ENCODE assay signal across 8 mouse cellular contexts in genomic region chr14:20347441-20347990, GRCm38 (mm10). TPM values are rescaled to one million over a fixed set of nuclear protein-coding genes. Genes with fewer than 3 reads are reported as not detected.
DNase-seq lines count a peak whose midpoint lies in the region; ATAC-seq and TF ChIP-seq lines count a peak whose summit lies in the region.

No protein-coding gene starts in this region.

- no peaks in the 10 kb centered on the region for H3K27me3 ChIP-seq in kidney, embryonic 14.5 days (ENCODE audit: control insufficient read depth, insufficient read depth, low read length)

- H3K4me1 ChIP-seq in kidney, embryonic 14.5 days (ENCODE audit: control insufficient read depth, insufficient read depth, low read length) = peaks cover 4% of the 10 kb centered on the region; the same call in 1 of the 2 replicates
- H3K4me1 ChIP-seq in bone marrow macrophage, adult 2 months (ENCODE audit: control insufficient read depth, insufficient read depth, low read length) = peaks cover 6% of the 10 kb centered on the region

- peak overlapping the region; percentile 87 for H3K9ac ChIP-seq in kidney, embryonic 14.5 days (ENCODE audit: low read depth, low read length)

- TF ChIP-seq POLR2A in bone marrow macrophage, adult 2 months (IDR thresholded peaks at IDR 0.05; ENCODE audit: borderline replicate concordance, low read depth, low read length) = no peak

- ATAC-seq in kidney, embryonic 14.5 days (ENCODE audit: low FRiP score, low TSS enrichment) = peak; percentile 17; the same call in 1 of the 2 replicates
- peak; percentile 30 to 47; a peak in 2 of 4 replicates for ATAC-seq in hematopoietic stem cell, adult 5-6 weeks (replicated peaks in 1 of 2; ENCODE audit: insufficient read depth in 1 of 2, low FRiP score in 2 of 2, low TSS enrichment in 1 of 2, low read depth in 1 of 2, poor library complexity in 2 of 2, severe bottlenecking in 2 of 2)
- ATAC-seq in megakaryocyte progenitor cell, adult 5-6 weeks (replicated peaks; ENCODE audit: poor library complexity) = peak; percentile 47

- peak overlapping the region; percentile 72 for H3K4me3 ChIP-seq in kidney, embryonic 14.5 days (ENCODE audit: low read length)
- peak overlapping the region; percentile 85 for H3K4me3 ChIP-seq in bone marrow macrophage, adult 2 months (ENCODE audit: insufficient read depth, low read length)

- peaks cover 15% of the 10 kb centered on the region for H3K36me3 ChIP-seq in kidney, embryonic 14.5 days (ENCODE audit: control insufficient read depth, insufficient read depth, low read length)

- TF ChIP-seq CTCF in bone marrow macrophage, adult 2 months (IDR thresholded peaks at IDR 0.05; ENCODE audit: low read depth, low read length) = no peak

- peak overlapping the region; percentile 71 for H3K27ac ChIP-seq in kidney, embryonic 14.5 days (ENCODE audit: low read depth, low read length)
- H3K27ac ChIP-seq in bone marrow macrophage, adult 2 months (ENCODE audit: insufficient read depth, low read depth, low read length) = peak overlapping the region; percentile 45

- no peak for DNase-seq in kidney, postnatal 14 days
- no peak for DNase-seq in cerebellum, postnatal 25 days
- no peak for DNase-seq in urinary bladder, postnatal 25 days (ENCODE audit: low spot score)
- DNase-seq in ovary, postnatal 10 days (ENCODE audit: low spot score) = no peak

- H3K4me2 ChIP-seq in kidney, embryonic 14.5 days (replicated peaks; ENCODE audit: low read depth, low read length) = peak overlapping the region; percentile 55

- no peaks in the 10 kb centered on the region for H3K9me3 ChIP-seq in kidney, embryonic 14.5 days (ENCODE audit: control insufficient read depth, low read length)

- WGBS in kidney, embryonic 14.5 days = 2% methylated on average over 15 of the region's 15 CpGs

RNA-seq across cellular contexts. Expression of gene Ecd, which starts 0.4 kb away (rescaled TPM):
- 49.6 and 66.1 TPM in 2 replicates for polyA plus RNA-seq in kidney, embryonic 14.5 days (2014; fragmentation: Nextera tagmentation; extraction: Ambion mirVana)
- polyA plus RNA-seq in bone marrow macrophage, adult 2 months (2012; ENCODE audit: insufficient read depth, insufficient read length, missing spikeins) = 25.0 and 29.4 TPM in 2 replicates
- 59.0 and 79.5 TPM in 2 replicates for total RNA-seq in hematopoietic stem cell, adult 5-6 weeks (2017)
- 44.2 and 45.9 TPM in 2 replicates for total RNA-seq in megakaryocyte progenitor cell, adult 5-6 weeks (2015)
- 67.3 and 71.2 TPM in 2 replicates for total RNA-seq in megakaryocyte progenitor cell, adult 5-6 weeks (2017)

RNA-seq across cellular contexts. Expression of gene Fam149b, which starts 0.4 kb away (rescaled TPM):
- polyA plus RNA-seq in kidney, embryonic 14.5 days (2014; fragmentation: Nextera tagmentation; extraction: Ambion mirVana) = 33.0 and 44.4 TPM in 2 replicates
- 21.4 and 30.6 TPM in 2 replicates for polyA plus RNA-seq in bone marrow macrophage, adult 2 months (2012; ENCODE audit: insufficient read depth, insufficient read length, missing spikeins)
- 39.9 and 58.2 TPM in 2 replicates for total RNA-seq in hematopoietic stem cell, adult 5-6 weeks (2017)
- 21.1 and 30.8 TPM in 2 replicates for total RNA-seq in megakaryocyte progenitor cell, adult 5-6 weeks (2015)
- total RNA-seq in megakaryocyte progenitor cell, adult 5-6 weeks (2017) = 21.9 and 26.6 TPM in 2 replicates

RNA-seq across cellular contexts. Expression of gene Dnajc9, which starts 41.2 kb away (rescaled TPM):
- polyA plus RNA-seq in kidney, embryonic 14.5 days (2014; fragmentation: Nextera tagmentation; extraction: Ambion mirVana) = 137 and 153 TPM in 2 replicates
- polyA plus RNA-seq in bone marrow macrophage, adult 2 months (2012; ENCODE audit: insufficient read depth, insufficient read length, missing spikeins) = 42.3 and 49.4 TPM in 2 replicates
- 248 and 261 TPM in 2 replicates for total RNA-seq in hematopoietic stem cell, adult 5-6 weeks (2017)
- total RNA-seq in megakaryocyte progenitor cell, adult 5-6 weeks (2015) = 75.2 and 78.3 TPM in 2 replicates
- 250 and 274 TPM in 2 replicates for total RNA-seq in megakaryocyte progenitor cell, adult 5-6 weeks (2017)

RNA-seq across cellular contexts. Expression of gene Mrps16, which starts 45.9 kb away (rescaled TPM):
- polyA plus RNA-seq in kidney, embryonic 14.5 days (2014; fragmentation: Nextera tagmentation; extraction: Ambion mirVana) = 96.3 and 110 TPM in 2 replicates
- 37.0 and 37.5 TPM in 2 replicates for polyA plus RNA-seq in bone marrow macrophage, adult 2 months (2012; ENCODE audit: insufficient read depth, insufficient read length, missing spikeins)
- 28.2 and 43.8 TPM in 2 replicates for total RNA-seq in hematopoietic stem cell, adult 5-6 weeks (2017)
- 89.6 and 90.7 TPM in 2 replicates for total RNA-seq in megakaryocyte progenitor cell, adult 5-6 weeks (2015)
- 43.4 and 45.8 TPM in 2 replicates for total RNA-seq in megakaryocyte progenitor cell, adult 5-6 weeks (2017)

RNA-seq across cellular contexts. Expression of gene Nudt13, which starts 53.0 kb away (rescaled TPM):
- polyA plus RNA-seq in kidney, embryonic 14.5 days (2014; fragmentation: Nextera tagmentation; extraction: Ambion mirVana) = 13.1 and 18.4 TPM in 2 replicates
- polyA plus RNA-seq in bone marrow macrophage, adult 2 months (2012; ENCODE audit: insufficient read depth, insufficient read length, missing spikeins) = 35.8 and 36.6 TPM in 2 replicates
- total RNA-seq in hematopoietic stem cell, adult 5-6 weeks (2017) = 10.2 and 24.5 TPM in 2 replicates
- 8.2 and 10.0 TPM in 2 replicates for total RNA-seq in megakaryocyte progenitor cell, adult 5-6 weeks (2015)
- 10.8 and 11.9 TPM in 2 replicates for total RNA-seq in megakaryocyte progenitor cell, adult 5-6 weeks (2017)
